Mouse (Mus musculus): ENCODE results near the gene Tarsl2. TPM values are rescaled to one million over a fixed set of nuclear protein-coding genes. Genes with fewer than 3 reads are reported as not detected.

Tarsl2 gene
- 0.45 TPM for polyA plus RNA-seq (2017; shearing (Covaris generic))

GRCm38 (mm10) chr7:65644643-65645351 lies at the start of gene Tarsl2:
Gene Tarsl2, plus strand, starts transcription at chr7:65644898.

GRCm38 (mm10) chr7:65690869-65691268 lies 46.2 kb downstream of the Tarsl2 start, which contains the start of gene Tm2d3:
Gene Tm2d3, plus strand, starts transcription at chr7:65691169.

Other genes starting within 250 kb of the Tarsl2 start
- 0.20 TPM for gene Tjp1, start 117.1 kb upstream of the Tarsl2 start, polyA plus RNA-seq (2017; shearing (Covaris generic))
- 123 TPM for gene Tm2d3, start 46.3 kb downstream of the Tarsl2 start, polyA plus RNA-seq (2017; shearing (Covaris generic))
- not detected for gene Pcsk6, start 216.8 kb downstream of the Tarsl2 start, polyA plus RNA-seq (2017; shearing (Covaris generic))